Mouse (Mus musculus): ENCODE results near the gene Trhr2. TPM values are rescaled to one million over a fixed set of nuclear protein-coding genes. Genes with fewer than 3 reads are reported as not detected.
A peak's percentile ranks its signal among the peaks of the same experiment; 100 is the strongest.

Trhr2 gene
- polyA plus RNA-seq, 1 experiment from 2014 or later = not detected

GRCm38 (mm10) chr8:122390758-122391157 lies 30.2 kb upstream of the Trhr2 start:
- no peak overlapping the region for H3K27ac ChIP-seq (ENCODE audit: low read depth)
- H3K4me2 ChIP-seq (ENCODE audit: low read depth, low read length) = no peak overlapping the region
- no peak overlapping the region for H3K9ac ChIP-seq (replicated peaks)
- H3K4me3 ChIP-seq (ENCODE audit: low read depth, low read length) = no peak overlapping the region
- ATAC-seq (peak; percentile 36; the same call in 1 of the 2 replicates), DNase-seq (no peak)
- no peaks in the 10 kb centered on the region for H3K27me3 ChIP-seq (ENCODE audit: insufficient read depth, low read length)
- TF ChIP-seq CTCF (IDR thresholded peaks at IDR 0.05; ENCODE audit: low read depth) = no peak
- no peaks in the 10 kb centered on the region for H3K4me1 ChIP-seq (ENCODE audit: insufficient read depth)
- peaks cover 74% of the 10 kb centered on the region for H3K36me3 ChIP-seq (replicated peaks; ENCODE audit: insufficient read depth, low read length)
- H3K9me3 ChIP-seq (ENCODE audit: low read length) = no peaks in the 10 kb centered on the region
- 70% methylated on average over 3 of the region's 3 CpGs for WGBS (ENCODE audit: insufficient replicate concordance)

GRCm38 (mm10) chr8:122389357-122389756 lies 28.8 kb upstream of the Trhr2 start:
- Histone ChIP-seq H3K9ac (replicated peaks) (no peak overlapping the region), H3K9me3 (ENCODE audit: low read length) (no peaks in the 10 kb centered on the region), H3K27me3 (ENCODE audit: insufficient read depth, low read length) (no peaks in the 10 kb centered on the region), H3K4me1 (ENCODE audit: insufficient read depth) (no peaks in the 10 kb centered on the region), H3K4me2 (ENCODE audit: low read depth, low read length) (no peak overlapping the region), H3K27ac (ENCODE audit: low read depth) (no peak overlapping the region), H3K4me3 (ENCODE audit: low read depth, low read length) (no peak overlapping the region), H3K36me3 (replicated peaks; ENCODE audit: insufficient read depth, low read length) (peaks cover 77% of the 10 kb centered on the region)
- DNase-seq = no peak
- TF ChIP-seq CTCF (IDR thresholded peaks at IDR 0.05; ENCODE audit: low read depth) = peak; percentile 42
- TF ChIP-seq EP300 (IDR thresholded peaks at IDR 0.05; ENCODE audit: low read depth) = no peak
- no peak for ATAC-seq
- 86% methylated on average over 3 of the region's 3 CpGs for WGBS (ENCODE audit: insufficient replicate concordance)

- no peak overlapping the region for H3K4me3 ChIP-seq (ENCODE audit: low read depth, low read length)
- H3K27ac ChIP-seq (ENCODE audit: low read depth) = no peak overlapping the region
- H3K9me3 ChIP-seq (ENCODE audit: low read length) = no peaks in the 10 kb centered on the region
- H3K36me3 ChIP-seq (replicated peaks; ENCODE audit: insufficient read depth, low read length) = peaks cover 48% of the 10 kb centered on the region
- 73% methylated on average over 4 of the region's 4 CpGs for whole genome bisulfite sequencing (ENCODE audit: insufficient replicate concordance)
- TF ChIP-seq CTCF (IDR thresholded peaks at IDR 0.05; ENCODE audit: low read depth) = no peak
- no peak for TF ChIP-seq EP300 (IDR thresholded peaks at IDR 0.05; ENCODE audit: low read depth)
- peak; percentile 60 for ATAC-seq
- H3K4me2 ChIP-seq (ENCODE audit: low read depth, low read length) = no peak overlapping the region
- no peak overlapping the region for H3K9ac ChIP-seq (replicated peaks)
- peaks cover 6% of the 10 kb centered on the region; the same call in 1 of the 2 replicates for H3K4me1 ChIP-seq (ENCODE audit: insufficient read depth)
- no peak for DNase-seq
- H3K27me3 ChIP-seq (ENCODE audit: insufficient read depth, low read length) = no peaks in the 10 kb centered on the region
Observed at GRCm38 (mm10) chr8:122383039-122383438, 22.5 kb upstream of the Trhr2 start.

GRCm38 (mm10) chr8:122376365-122377231 lies 16.1 kb upstream of the Trhr2 start, which contains the start of gene Zc3h18:
Zc3h18 (plus strand) TSS chr8:122376609.
- Histone ChIP-seq H3K4me2 (ENCODE audit: low read depth, low read length) (peak within 1 kb of the TSS; percentile 82), H3K4me1 (ENCODE audit: insufficient read depth) (peaks cover 17% of the 10 kb centered on the region), H3K36me3 (replicated peaks; ENCODE audit: insufficient read depth, low read length) (peaks cover 8% of the 10 kb centered on the region), H3K4me3 (ENCODE audit: low read depth, low read length) (peak within 1 kb of the TSS; percentile 97), H3K27me3 (ENCODE audit: insufficient read depth, low read length) (no peaks in the 10 kb centered on the region), H3K9ac (replicated peaks) (peak within 1 kb of the TSS; percentile 84), H3K9me3 (ENCODE audit: low read length) (no peaks in the 10 kb centered on the region), H3K27ac (ENCODE audit: low read depth) (peak within 1 kb of the TSS; percentile 99)
- DNase-seq (peak; percentile 100), ATAC-seq (peak; percentile 95)
- WGBS (ENCODE audit: insufficient replicate concordance) = under 1% methylated on average over 72 of the region's 107 CpGs
- TF ChIP-seq EP300 (IDR thresholded peaks at IDR 0.05; ENCODE audit: low read depth) (no peak), CTCF (IDR thresholded peaks at IDR 0.05; ENCODE audit: low read depth) (peak; percentile 76)

GRCm38 (mm10) chr8:122375751-122376364 lies 15.3 kb upstream of the Trhr2 start:
- Histone ChIP-seq H3K36me3 (replicated peaks; ENCODE audit: insufficient read depth, low read length) (peaks cover 8% of the 10 kb centered on the region), H3K27ac (ENCODE audit: low read depth) (peak overlapping the region; percentile 80), H3K27me3 (ENCODE audit: insufficient read depth, low read length) (no peaks in the 10 kb centered on the region), H3K9me3 (ENCODE audit: low read length) (no peaks in the 10 kb centered on the region), H3K4me2 (ENCODE audit: low read depth, low read length) (peak overlapping the region; percentile 81), H3K4me1 (ENCODE audit: insufficient read depth) (peaks cover 17% of the 10 kb centered on the region), H3K4me3 (ENCODE audit: low read depth, low read length) (peak overlapping the region; percentile 97), H3K9ac (replicated peaks) (peak overlapping the region; percentile 65)
- DNase-seq (no peak), ATAC-seq (peak; percentile 2; the same call in 1 of the 2 replicates)
- TF ChIP-seq EP300 (IDR thresholded peaks at IDR 0.05; ENCODE audit: low read depth) = no peak
- no peak for TF ChIP-seq CTCF (IDR thresholded peaks at IDR 0.05; ENCODE audit: low read depth)
- 18% methylated on average over 13 of the region's 13 CpGs for WGBS (ENCODE audit: insufficient replicate concordance)

- ATAC-seq = no peak
- H3K9me3 ChIP-seq (ENCODE audit: low read length) = no peaks in the 10 kb centered on the region
- DNase-seq = no peak
- H3K36me3 ChIP-seq (replicated peaks; ENCODE audit: insufficient read depth, low read length) = peaks cover 8% of the 10 kb centered on the region
- H3K9ac ChIP-seq (replicated peaks) = no peak overlapping the region
- H3K27me3 ChIP-seq (ENCODE audit: insufficient read depth, low read length) = no peaks in the 10 kb centered on the region
- peak overlapping the region; percentile 97; the same call in 1 of the 2 replicates for H3K4me3 ChIP-seq (ENCODE audit: low read depth, low read length)
- H3K4me1 ChIP-seq (ENCODE audit: insufficient read depth) = peaks cover 17% of the 10 kb centered on the region
- TF ChIP-seq CTCF (IDR thresholded peaks at IDR 0.05; ENCODE audit: low read depth) = no peak
- peak overlapping the region; percentile 81 for H3K4me2 ChIP-seq (ENCODE audit: low read depth, low read length)
- H3K27ac ChIP-seq (ENCODE audit: low read depth) = no peak overlapping the region; the same call in 1 of the 2 replicates
- 85% methylated on average over 7 of the region's 7 CpGs for WGBS (ENCODE audit: insufficient replicate concordance)
Observed at GRCm38 (mm10) chr8:122375320-122375719, 14.8 kb upstream of the Trhr2 start.
